Mouse (Mus musculus): ENCODE data around the gene Higd1a.

Higd1a gene

GRCm38 (mm10) chr9:121838829-121839621 lies 19.1 kb downstream of the Higd1a start, which contains the start of gene Ccdc13:
Ccdc13 (minus strand) TSS chr9:121839461.
- peak; percentile 72 for DNase-seq (ENCODE audit: low read depth, low spot score)

- no peak for DNase-seq (ENCODE audit: low read depth, low spot score)
Observed at GRCm38 (mm10) chr9:121838008-121838407, 20.2 kb downstream of the Higd1a start.

GRCm38 (mm10) chr9:121833825-121834224 lies 24.3 kb downstream of the Higd1a start:
- DNase-seq (ENCODE audit: low read depth, low spot score) = no peak

- peak; percentile 66 for DNase-seq (ENCODE audit: low read depth, low spot score)
Observed at GRCm38 (mm10) chr9:121830956-121831293, 27.2 kb downstream of the Higd1a start.

- no peak for DNase-seq (ENCODE audit: low read depth, low spot score)
Observed at GRCm38 (mm10) chr9:121830243-121830955, 27.8 kb downstream of the Higd1a start.

- DNase-seq (ENCODE audit: low read depth, low spot score) = no peak
Observed at GRCm38 (mm10) chr9:121829270-121829992, 28.7 kb downstream of the Higd1a start.

GRCm38 (mm10) chr9:121828314-121828713 lies 29.8 kb downstream of the Higd1a start:
- no peak for DNase-seq (ENCODE audit: low read depth, low spot score)

GRCm38 (mm10) chr9:121826356-121826755 lies 31.8 kb downstream of the Higd1a start:
- no peak for DNase-seq (ENCODE audit: low read depth, low spot score)

GRCm38 (mm10) chr9:121823991-121824390 lies 34.2 kb downstream of the Higd1a start:
- DNase-seq (ENCODE audit: low read depth, low spot score) = no peak

GRCm38 (mm10) chr9:121823051-121823450 lies 35.1 kb downstream of the Higd1a start:
- no peak for DNase-seq (ENCODE audit: low read depth, low spot score)

GRCm38 (mm10) chr9:121822585-121822991 lies 35.6 kb downstream of the Higd1a start:
- no peak for DNase-seq (ENCODE audit: low read depth, low spot score)

- DNase-seq (ENCODE audit: low read depth, low spot score) = no peak
Observed at GRCm38 (mm10) chr9:121820765-121821164, 37.4 kb downstream of the Higd1a start.

- DNase-seq (ENCODE audit: low read depth, low spot score) = no peak
Observed at GRCm38 (mm10) chr9:121819771-121820471, 38.2 kb downstream of the Higd1a start.

- no peak for DNase-seq (ENCODE audit: low read depth, low spot score)
Observed at GRCm38 (mm10) chr9:121819073-121819770, 38.9 kb downstream of the Higd1a start.

- no peak for DNase-seq (ENCODE audit: low read depth, low spot score)
Observed at GRCm38 (mm10) chr9:121815183-121815582, 43.0 kb downstream of the Higd1a start.

GRCm38 (mm10) chr9:121810081-121810821 lies 47.9 kb downstream of the Higd1a start:
- no peak for DNase-seq (ENCODE audit: low read depth, low spot score)

GRCm38 (mm10) chr9:121808511-121808910 lies 49.7 kb downstream of the Higd1a start:
- DNase-seq (ENCODE audit: low read depth, low spot score) = no peak

- no peak for DNase-seq (ENCODE audit: low read depth, low spot score)
Observed at GRCm38 (mm10) chr9:121807947-121808346, 50.2 kb downstream of the Higd1a start.

GRCm38 (mm10) chr9:121807546-121807945 lies 50.6 kb downstream of the Higd1a start:
- DNase-seq (ENCODE audit: low read depth, low spot score) = no peak

- no peak for DNase-seq (ENCODE audit: low read depth, low spot score)
Observed at GRCm38 (mm10) chr9:121802747-121803146, 55.4 kb downstream of the Higd1a start.

Data from embryo, embryonic 11.5 days (tissue).